Mouse (Mus musculus) hematopoietic stem cell, adult 5-6 weeks (primary cell): ENCODE data around the gene Gm7233. TPM values are rescaled to one million over a fixed set of nuclear protein-coding genes. Genes with fewer than 3 reads are reported as not detected.
"Not testable (repeated sequence)": the region's sequence is repeated elsewhere in the genome, so short reads cannot be mapped to it uniquely, and the experiment has no call there.

ENCODE experiments used
- ATAC-seq, 2 experiments: fragments of 125-278 bp in 1 of 2; replicated peaks in 1 of 2; 2 replicates each; pipeline ENCODE4 v1.8.0; 2016 to 2017; ENCODE audit warnings: inconsistent platforms in 2 of 2, mild to moderate bottlenecking in 2 of 2, moderate number of reproducible peaks in 2 of 2, low read depth in 1 of 2, moderate TSS enrichment in 1 of 2; ENCODE audit not compliant: low FRiP score in 2 of 2, poor library complexity in 2 of 2, severe bottlenecking in 2 of 2, insufficient read depth in 1 of 2, low TSS enrichment in 1 of 2
- total RNA-seq: library from RNA; stranded (forward); fragments of 172-1452, 232-1000 nt; gene quantifications from 2 replicates; pipeline ENCODE4 v1.2.3, GENCODE M21; 2017

The Gm7233 gene
- not detected in 2 replicates for total RNA-seq

- ATAC-seq = not testable (repeated sequence)
These were observed at the start of gene Gm7233 for GRCm38 (mm10) chr14:43179567-43179966. Gene Gm7233, plus strand, starts transcription at chr14:43179867.

DNA sequence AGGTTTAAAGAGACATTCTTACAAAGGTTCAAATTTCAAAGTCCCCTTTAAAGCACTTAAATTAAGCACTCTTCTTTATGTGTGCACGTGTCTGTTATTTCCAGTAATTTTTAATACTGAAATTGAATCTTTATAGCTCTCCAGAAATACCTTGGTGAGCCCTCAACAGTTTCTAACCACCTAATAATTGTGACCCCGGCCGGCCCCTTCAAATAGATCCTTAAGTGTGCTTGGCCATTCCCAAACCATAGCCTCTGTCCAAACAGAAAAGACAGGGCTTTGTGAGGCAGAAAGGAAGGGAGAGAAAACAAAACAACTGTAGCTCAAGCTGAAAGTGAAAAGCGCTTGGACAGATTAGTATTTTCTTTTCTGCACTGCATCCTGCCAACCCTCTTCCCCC, 12.5 kb upstream of the Gm7233 start:
- not testable (repeated sequence) for ATAC-seq

GRCm38 (mm10) chr14:43167942-43168341, 11.7 kb upstream of the Gm7233 start:
- not testable (repeated sequence) for ATAC-seq

DNA sequence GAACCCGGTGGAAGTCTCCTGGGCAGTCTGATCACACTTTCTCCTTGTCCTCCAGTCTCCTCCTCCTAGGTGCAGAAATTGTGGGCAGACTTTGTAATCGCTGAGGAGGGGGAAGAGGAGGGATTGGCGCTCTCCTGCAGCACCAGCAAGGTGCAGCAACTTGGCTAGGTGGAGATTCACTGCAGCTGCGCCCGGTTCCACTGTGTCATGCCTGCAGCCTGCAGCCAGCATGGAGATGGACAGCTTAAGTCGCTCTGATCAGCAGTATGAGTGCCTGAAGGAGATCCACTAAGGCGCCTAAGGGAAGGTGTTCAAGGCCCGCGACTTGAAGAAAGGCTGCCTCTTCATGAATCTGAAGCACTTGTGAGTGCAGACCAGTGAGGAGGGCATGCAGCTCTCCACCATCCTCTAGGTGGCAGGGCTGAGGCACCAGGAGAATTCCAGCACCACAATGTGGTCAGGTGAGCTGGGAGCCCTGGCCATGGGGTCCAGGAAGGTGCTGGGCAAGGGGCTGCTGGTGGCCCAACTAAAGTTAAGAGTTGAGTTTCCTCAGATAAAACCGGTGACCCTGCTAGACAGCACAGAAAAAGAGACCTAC, 11.0 kb upstream of the Gm7233 start:
- ATAC-seq = 0 out of 4 replicates have a peak, but pooled peaks of 1 of the 2 experiments have one; percentile 2

DNA sequence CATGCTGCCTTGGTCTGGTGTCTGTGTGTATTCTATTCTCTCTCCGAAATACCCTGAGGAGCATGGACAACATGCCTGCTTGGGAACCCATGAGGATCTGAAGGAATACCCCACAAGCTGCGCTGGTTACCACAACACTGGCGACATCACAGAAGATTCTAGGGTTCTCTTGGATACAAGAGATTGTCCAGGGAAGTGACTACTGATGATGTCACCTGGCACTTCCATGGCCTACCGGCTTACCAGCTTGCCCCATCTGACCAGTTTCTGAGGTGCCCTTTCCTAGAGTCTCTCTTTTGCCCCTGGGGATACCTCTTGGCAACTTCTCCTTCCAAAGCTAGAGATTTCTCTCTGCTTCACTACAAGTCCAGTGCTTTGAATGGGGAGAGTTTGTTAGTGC, 55.5 kb downstream of the Gm7233 start, which contains the start of gene Gm8122:
TSS of gene Gm8122 (minus strand) at position 101 of the 400 bp plus-strand sequence.
- not testable (repeated sequence) for ATAC-seq

Other genes with a start within 250 kb of the Gm7233 start
- not detected in 2 replicates for gene Gm8082, start 186.2 kb upstream of the Gm7233 start, total RNA-seq
- gene Gm10376, start 164.2 kb upstream of the Gm7233 start, total RNA-seq = not detected in 2 replicates
- gene Gm8094, start 103.2 kb upstream of the Gm7233 start, total RNA-seq = not detected in 2 replicates
- gene Gm8104, start 79.3 kb upstream of the Gm7233 start, total RNA-seq = not detected in 2 replicates
- gene Gm8122, start 55.4 kb downstream of the Gm7233 start, total RNA-seq = not detected in 2 replicates
- not detected in 2 replicates for gene Gm8126, start 78.8 kb downstream of the Gm7233 start, total RNA-seq
- gene Gm9732, start 95.2 kb downstream of the Gm7233 start, total RNA-seq = not detected in 2 replicates
- gene Gm8127, start 114.0 kb downstream of the Gm7233 start, total RNA-seq = not detected in 2 replicates
- gene 1700001F09Rik, start 167.9 kb downstream of the Gm7233 start, total RNA-seq = not detected in 2 replicates
- gene Gm8138, start 236.5 kb downstream of the Gm7233 start, total RNA-seq = not detected in 2 replicates